Mouse (Mus musculus): ENCODE measurements around the gene Selenbp2. TPM values are rescaled to one million over a fixed set of nuclear protein-coding genes. Genes with fewer than 3 reads are reported as not detected.

Gene Selenbp2
- under 1 TPM in 1 of 2 experiments, not detected in 1; 0.41 TPM for polyA plus RNA-seq (2017; shearing (Covaris generic))

GRCm38 (mm10) chr3:94693329-94693825, at the start of gene Selenbp2:
Selenbp2 (plus strand) TSS chr3:94693556.

GRCm38 (mm10) chr3:94658740-94659095, 34.6 kb upstream of the Selenbp2 start, which contains the start of gene Tuft1:
Tuft1 (minus strand) TSS chr3:94658872.

Other genes with a start within 250 kb of the Selenbp2 start
- 1 to 10 TPM in 1 of 2 experiments, under 1 TPM in 1; 0.64 to 2.0 TPM for gene Oaz3, start 249.6 kb upstream of the Selenbp2 start, polyA plus RNA-seq (2017; shearing (Covaris generic))
- 1 to 10 TPM; 1.0 to 2.2 TPM for gene Celf3, start 215.3 kb upstream of the Selenbp2 start, polyA plus RNA-seq (2017; shearing (Covaris generic))
- under 1 TPM in 1 of 2 experiments, not detected in 1; 0.69 TPM for gene Riiad1, start 213.2 kb upstream of the Selenbp2 start, polyA plus RNA-seq (2017; shearing (Covaris generic))
- 10 to 100 TPM; 18.4 to 24.6 TPM for gene Snx27, start 110.8 kb upstream of the Selenbp2 start, polyA plus RNA-seq (2017; shearing (Covaris generic))
- gene Gm10972, start 50.4 kb upstream of the Selenbp2 start, polyA plus RNA-seq (2017; shearing (Covaris generic)): not detected
- gene Tuft1, start 34.7 kb upstream of the Selenbp2 start, polyA plus RNA-seq (2017; shearing (Covaris generic)): 1 to 10 TPM; 3.0 to 3.3 TPM
- under 1 TPM; 0.04 to 0.10 TPM for gene Cgn, start 92.9 kb downstream of the Selenbp2 start, polyA plus RNA-seq (2017; shearing (Covaris generic))
- gene Pogz, start 144.0 kb downstream of the Selenbp2 start, polyA plus RNA-seq (2017; shearing (Covaris generic)): 10 to 100 TPM; 11.9 to 12.7 TPM
- gene Psmb4, start 193.4 kb downstream of the Selenbp2 start, polyA plus RNA-seq (2017; shearing (Covaris generic)): 100 to 1,000 TPM; 395 to 422 TPM
- 1 to 10 TPM; 1.8 to 2.5 TPM for gene Selenbp1, start 239.5 kb downstream of the Selenbp2 start, polyA plus RNA-seq (2017; shearing (Covaris generic))

Measured in activated CD4-positive, CD25-positive, alpha-beta regulatory T cell (primary cell).